Mouse (Mus musculus) liver, embryonic 11.5 days (tissue): Measurements from ENCODE around the gene Cyba. TPM values are rescaled to one million over a fixed set of nuclear protein-coding genes. Genes with fewer than 3 reads are reported as not detected.

Source experiments
- ATAC-seq: fragments of 200-750 bp; cut with Nextera tagmentation; replicated peaks from 2 replicates; pipeline ENCODE4 v1.8.0; 2017; ENCODE audit warnings: moderate number of reproducible peaks, mild to moderate bottlenecking, moderate TSS enrichment, moderate library complexity; ENCODE audit not compliant: low FRiP score
- DNase-seq: peaks from one replicate; pipeline ENCODE4 v3.0.0-alpha.2; 2017; ENCODE audit warnings: low spot score
- H3K27ac ChIP-seq: fragments of 300-500 bp; sonication (generic); 2 replicates; pipeline ENCODE4 v1.5.1; 2014; ENCODE audit warnings: mild to moderate bottlenecking, low read depth, low read length, control low read depth
- H3K27me3 ChIP-seq: fragments of 300-500 bp; sonication (generic); replicated peaks from 2 replicates; pipeline ENCODE4 v1.6.1; 2014; ENCODE audit warnings: low read length, mixed read lengths; ENCODE audit not compliant: control insufficient read depth, insufficient read depth
- H3K36me3 ChIP-seq: fragments of 300-500 bp; sonication (generic); 2 replicates; pipeline ENCODE4 v1.6.1; 2014; ENCODE audit warnings: mild to moderate bottlenecking, low read length, moderate library complexity, mixed read lengths; ENCODE audit not compliant: control insufficient read depth, insufficient read depth
- H3K4me1 ChIP-seq: fragments of 300-500 bp; sonication (generic); replicated peaks from 2 replicates; pipeline ENCODE4 v1.6.1; 2014; ENCODE audit warnings: low read length, mixed read lengths; ENCODE audit not compliant: control insufficient read depth, insufficient read depth
- H3K4me2 ChIP-seq: fragments of 300-500 bp; sonication (generic); 2 replicates; pipeline ENCODE4 v1.6.1; 2014; ENCODE audit warnings: mild to moderate bottlenecking, control low read depth, moderate library complexity
- H3K4me3 ChIP-seq: fragments of 300-500 bp; sonication (generic); 2 replicates; pipeline ENCODE4 v1.5.1; 2014; ENCODE audit warnings: low read depth, low read length, control low read depth
- H3K9ac ChIP-seq: fragments of 300-500 bp; sonication (generic); 2 replicates; pipeline ENCODE4 v1.6.1; 2014; ENCODE audit warnings: low read depth, low read length, control low read depth
- H3K9me3 ChIP-seq: fragments of 300-500 bp; sonication (generic); 2 replicates; pipeline ENCODE4 v1.6.1; 2016; ENCODE audit warnings: low read length, inconsistent platforms, mixed read lengths; ENCODE audit not compliant: control insufficient read depth
- WGBS: fragments of 180-500 bp; shearing (Covaris S2); extraction: QIAGEN DNeasy Blood & Tissue Kit; methylation state at CpG from one replicate; pipeline ENCODE4 v1.1.7; 2014; 5-methylcytosine and 5-hydroxymethylcytosine counted together
- polyA plus RNA-seq: library from polyadenylated mRNA; unstranded; fragments of >200 nt; fragmentation: Nextera tagmentation; extraction: Ambion mirVana; gene quantifications from 2 replicates; pipeline ENCODE4 v1.2.1, GENCODE M21; 2014

The Cyba gene
- polyA plus RNA-seq, 1 experiment from 2014 or later, result 215 TPM

GRCm38 (mm10) chr8:122395291-122395690 lies 37.4 kb downstream of the Cyba start:
- no peak overlapping the region for H3K4me2 ChIP-seq
- H3K4me3 ChIP-seq, result no peak overlapping the region
- H3K27ac ChIP-seq, result no peak overlapping the region
- WGBS, result 89% methylated on average over 6 of the region's 6 CpGs
- no peaks in the 10 kb centered on the region for H3K9me3 ChIP-seq
- no peaks in the 10 kb centered on the region for H3K27me3 ChIP-seq
- no peak for DNase-seq
- no peaks in the 10 kb centered on the region for H3K4me1 ChIP-seq
- no peak overlapping the region for H3K9ac ChIP-seq
- peaks cover 36% of the 10 kb centered on the region for H3K36me3 ChIP-seq
- no peak for ATAC-seq

GRCm38 (mm10) chr8:122393717-122394116 lies 39.0 kb downstream of the Cyba start:
- Histone ChIP-seq H3K4me3 (no peak overlapping the region), H3K9ac (no peak overlapping the region), H3K4me1 (no peaks in the 10 kb centered on the region), H3K27ac (no peak overlapping the region), H3K27me3 (no peaks in the 10 kb centered on the region), H3K36me3 (peaks cover 41% of the 10 kb centered on the region), H3K4me2 (no peak overlapping the region), H3K9me3 (no peaks in the 10 kb centered on the region)
- DNase-seq (no peak), ATAC-seq (no peak)

GRCm38 (mm10) chr8:122390758-122391157 lies 42.0 kb downstream of the Cyba start:
- Histone ChIP-seq H3K4me1 (no peaks in the 10 kb centered on the region), H3K27ac (no peak overlapping the region), H3K36me3 (peaks cover 53% of the 10 kb centered on the region), H3K27me3 (no peaks in the 10 kb centered on the region), H3K4me3 (no peak overlapping the region), H3K4me2 (no peak overlapping the region), H3K9ac (no peak overlapping the region), H3K9me3 (no peaks in the 10 kb centered on the region)
- no peak for DNase-seq
- WGBS, result 80% methylated on average over 3 of the region's 3 CpGs
- no peak for ATAC-seq

DNA sequence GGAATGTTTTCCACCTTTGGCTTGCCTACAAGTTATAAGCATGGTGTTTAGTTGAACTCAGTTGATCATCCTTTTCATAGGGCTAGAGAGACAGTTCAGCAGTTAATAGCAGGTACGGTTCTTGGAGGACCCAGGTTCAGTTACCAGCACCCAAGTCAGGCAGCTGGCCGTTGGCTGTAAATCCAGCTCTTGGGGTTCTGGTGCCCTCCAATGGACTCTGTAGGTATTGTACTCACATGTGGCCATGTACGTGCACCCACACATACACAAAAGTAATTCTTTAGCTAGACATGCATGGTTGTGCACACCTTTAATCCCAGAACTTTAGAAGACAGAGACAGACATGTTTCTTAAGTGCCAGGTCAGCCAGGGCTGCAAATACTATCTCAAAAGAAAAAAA lies 43.4 kb downstream of the Cyba start:
- Histone ChIP-seq H3K27ac (no peak overlapping the region), H3K27me3 (no peaks in the 10 kb centered on the region), H3K9me3 (no peaks in the 10 kb centered on the region), H3K4me2 (no peak overlapping the region), H3K36me3 (peaks cover 67% of the 10 kb centered on the region), H3K9ac (no peak overlapping the region), H3K4me1 (no peaks in the 10 kb centered on the region), H3K4me3 (no peak overlapping the region)
- DNase-seq, result no peak
- ATAC-seq, result no peak
- 81% methylated on average over 3 of the region's 3 CpGs for whole genome bisulfite sequencing

- WGBS, result 84% methylated on average over 4 of the region's 4 CpGs
- no peak overlapping the region for H3K9ac ChIP-seq
- H3K4me1 ChIP-seq, result peaks cover 3% of the 10 kb centered on the region; the same call in 1 of the 2 replicates
- H3K36me3 ChIP-seq, result peaks cover 60% of the 10 kb centered on the region
- DNase-seq (no peak), ATAC-seq (no peak)
- no peak overlapping the region for H3K4me2 ChIP-seq
- no peaks in the 10 kb centered on the region for H3K27me3 ChIP-seq
- no peaks in the 10 kb centered on the region for H3K9me3 ChIP-seq
- no peak overlapping the region for H3K4me3 ChIP-seq
- no peak overlapping the region for H3K27ac ChIP-seq
Measured at GRCm38 (mm10) chr8:122383039-122383438, 49.7 kb downstream of the Cyba start.

- no peaks in the 10 kb centered on the region for H3K9me3 ChIP-seq
- DNase-seq (peak; percentile 99), ATAC-seq (peak; percentile 93)
- peak within 1 kb of the TSS; percentile 82 for H3K4me2 ChIP-seq
- peak within 1 kb of the TSS; percentile 94 for H3K9ac ChIP-seq
- H3K27me3 ChIP-seq, result no peaks in the 10 kb centered on the region
- WGBS, result under 1% methylated on average over 103 of the region's 107 CpGs
- H3K4me3 ChIP-seq, result peak within 1 kb of the TSS; percentile 95
- H3K36me3 ChIP-seq, result peaks cover 12% of the 10 kb centered on the region
- peaks cover 16% of the 10 kb centered on the region for H3K4me1 ChIP-seq
- peak within 1 kb of the TSS; percentile 89 for H3K27ac ChIP-seq
Measured at GRCm38 (mm10) chr8:122376365-122377231, 56.1 kb downstream of the Cyba start, which contains the start of gene Zc3h18. Gene Zc3h18, plus strand, starts transcription at chr8:122376609.

GRCm38 (mm10) chr8:122375751-122376364 lies 56.9 kb downstream of the Cyba start:
- 19% methylated on average over 13 of the region's 13 CpGs for WGBS
- H3K4me2 ChIP-seq, result peak overlapping the region; percentile 82
- DNase-seq (no peak), ATAC-seq (peak; percentile 10; the same call in 1 of the 2 replicates)
- H3K4me1 ChIP-seq, result peaks cover 16% of the 10 kb centered on the region
- no peaks in the 10 kb centered on the region for H3K9me3 ChIP-seq
- no peaks in the 10 kb centered on the region for H3K27me3 ChIP-seq
- H3K4me3 ChIP-seq, result peak overlapping the region; percentile 95
- no peak overlapping the region for H3K27ac ChIP-seq
- H3K36me3 ChIP-seq, result peaks cover 9% of the 10 kb centered on the region
- peak overlapping the region; percentile 94 for H3K9ac ChIP-seq

DNA sequence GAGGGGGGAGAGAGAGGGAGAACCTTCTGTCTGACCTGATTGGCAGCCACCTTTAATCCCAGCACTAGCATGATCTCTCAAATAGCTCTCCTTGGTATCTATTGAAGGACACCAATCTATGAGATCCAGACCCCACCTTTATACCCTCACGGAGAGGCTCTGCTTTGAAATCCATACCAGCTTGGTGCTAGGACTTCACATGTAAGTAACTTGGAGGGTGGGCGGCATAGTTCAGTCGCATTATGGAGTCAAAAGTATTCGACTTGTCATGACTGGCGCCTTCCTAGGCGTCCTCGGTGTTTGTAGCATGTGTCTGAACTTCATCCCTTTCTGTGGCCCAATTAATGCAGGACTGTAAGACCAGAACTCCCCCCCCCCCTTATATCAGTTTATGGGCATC lies 57.4 kb downstream of the Cyba start:
- H3K36me3 ChIP-seq, result peaks cover 8% of the 10 kb centered on the region
- H3K9ac ChIP-seq, result 0 out of 2 replicates have a peak overlapping the region, but pooled peaks have one; percentile 20
- DNase-seq (no peak), ATAC-seq (no peak)
- no peak overlapping the region for H3K27ac ChIP-seq
- H3K27me3 ChIP-seq, result no peaks in the 10 kb centered on the region
- H3K4me1 ChIP-seq, result peaks cover 16% of the 10 kb centered on the region
- 84% methylated on average over 7 of the region's 7 CpGs for WGBS
- H3K4me3 ChIP-seq, result peak overlapping the region; percentile 95
- no peaks in the 10 kb centered on the region for H3K9me3 ChIP-seq
- H3K4me2 ChIP-seq, result peak overlapping the region; percentile 82
